Mouse (Mus musculus): ENCODE data around the gene Ube2v1. TPM values are rescaled to one million over a fixed set of nuclear protein-coding genes. Genes with fewer than 3 reads are reported as not detected.
"Not testable (repeated sequence)": the region's sequence is repeated elsewhere in the genome, so short reads cannot be mapped to it uniquely, and the experiment has no call there.

The Ube2v1 gene
- polyA plus RNA-seq, 1 experiment: 314 TPM

GRCm38 (mm10) chr2:167656629-167657478 lies 25.0 kb upstream of the Ube2v1 start:
- no peak for TF ChIP-seq GATA1 (IDR thresholded peaks at IDR 0.05; ENCODE audit: borderline replicate concordance, low read length)
- peak; percentile 42; the same call in 1 of the 2 replicates for TF ChIP-seq FLI1 (IDR thresholded peaks at IDR 0.05; ENCODE audit: low read length)
- H3K27me3 ChIP-seq (replicated peaks): no peaks in the 10 kb centered on the region
- no peaks in the 10 kb centered on the region for H3K9me3 ChIP-seq
- peak overlapping the region; percentile 92 for H3K4me3 ChIP-seq (replicated peaks)
- H3K36me3 ChIP-seq (replicated peaks; ENCODE audit: low read length): peaks cover 64% of the 10 kb centered on the region
- peaks cover 95% of the 10 kb centered on the region for H3K4me1 ChIP-seq

- Histone ChIP-seq H3K4me1 (peaks cover 97% of the 10 kb centered on the region), H3K27me3 (replicated peaks) (no peaks in the 10 kb centered on the region), H3K9me3 (no peaks in the 10 kb centered on the region), H3K4me3 (replicated peaks) (peak overlapping the region; percentile 23), H3K36me3 (replicated peaks; ENCODE audit: low read length) (peaks cover 82% of the 10 kb centered on the region)
- TF ChIP-seq GATA1 (IDR thresholded peaks at IDR 0.05; ENCODE audit: borderline replicate concordance, low read length) (no peak), FLI1 (IDR thresholded peaks at IDR 0.05; ENCODE audit: low read length) (no peak)
Observed at GRCm38 (mm10) chr2:167654911-167655600, 23.2 kb upstream of the Ube2v1 start.

GRCm38 (mm10) chr2:167652694-167653093 lies 20.8 kb upstream of the Ube2v1 start:
- peak overlapping the region; percentile 31 for H3K4me3 ChIP-seq (replicated peaks)
- no peaks in the 10 kb centered on the region for H3K27me3 ChIP-seq (replicated peaks)
- no peaks in the 10 kb centered on the region for H3K9me3 ChIP-seq
- H3K4me1 ChIP-seq: peaks cover 93% of the 10 kb centered on the region
- peaks cover 82% of the 10 kb centered on the region for H3K36me3 ChIP-seq (replicated peaks; ENCODE audit: low read length)
- TF ChIP-seq GATA1 (IDR thresholded peaks at IDR 0.05; ENCODE audit: borderline replicate concordance, low read length): no peak

- Histone ChIP-seq H3K4me3 (replicated peaks) (peak overlapping the region; percentile 26), H3K4me1 (peaks cover 90% of the 10 kb centered on the region), H3K36me3 (replicated peaks; ENCODE audit: low read length) (peaks cover 89% of the 10 kb centered on the region), H3K27me3 (replicated peaks) (no peaks in the 10 kb centered on the region), H3K9me3 (no peaks in the 10 kb centered on the region)
- TF ChIP-seq GATA1 (IDR thresholded peaks at IDR 0.05; ENCODE audit: borderline replicate concordance, low read length): no peak
- TF ChIP-seq FLI1 (IDR thresholded peaks at IDR 0.05; ENCODE audit: low read length): no peak
Observed at GRCm38 (mm10) chr2:167651622-167652021, 19.7 kb upstream of the Ube2v1 start.

GRCm38 (mm10) chr2:167649290-167650032 lies 17.6 kb upstream of the Ube2v1 start:
- TF ChIP-seq FLI1 (IDR thresholded peaks at IDR 0.05; ENCODE audit: low read length) (no peak), GATA1 (IDR thresholded peaks at IDR 0.05; ENCODE audit: borderline replicate concordance, low read length) (no peak)
- no peaks in the 10 kb centered on the region for H3K9me3 ChIP-seq

GRCm38 (mm10) chr2:167646411-167646810 lies 14.5 kb upstream of the Ube2v1 start:
- no peak overlapping the region for H3K4me3 ChIP-seq (replicated peaks)
- peaks cover 63% of the 10 kb centered on the region for H3K4me1 ChIP-seq
- TF ChIP-seq FLI1 (IDR thresholded peaks at IDR 0.05; ENCODE audit: low read length) (no peak), GATA1 (IDR thresholded peaks at IDR 0.05; ENCODE audit: borderline replicate concordance, low read length) (no peak)
- no peaks in the 10 kb centered on the region for H3K27me3 ChIP-seq (replicated peaks)
- peaks cover 92% of the 10 kb centered on the region for H3K36me3 ChIP-seq (replicated peaks; ENCODE audit: low read length)
- H3K9me3 ChIP-seq: no peaks in the 10 kb centered on the region

More at GRCm38 (mm10) chr2:167649290-167650032, 17.6 kb upstream of the Ube2v1 start:
- peaks cover 84% of the 10 kb centered on the region for H3K4me1 ChIP-seq
- no peaks in the 10 kb centered on the region for H3K27me3 ChIP-seq (replicated peaks)
- H3K4me3 ChIP-seq (replicated peaks): peak overlapping the region; percentile 29
- peaks cover 99% of the 10 kb centered on the region for H3K36me3 ChIP-seq (replicated peaks; ENCODE audit: low read length)

- H3K9me3 ChIP-seq; H3K4me3 ChIP-seq (replicated peaks); H3K27me3 ChIP-seq (replicated peaks): not testable (repeated sequence)
- peaks cover 74% of the 10 kb centered on the region for H3K36me3 ChIP-seq (replicated peaks; ENCODE audit: low read length)
- H3K4me1 ChIP-seq: peaks cover 64% of the 10 kb centered on the region
Observed at GRCm38 (mm10) chr2:167643356-167644052, 11.6 kb upstream of the Ube2v1 start.

GRCm38 (mm10) chr2:167642164-167642563 lies 10.3 kb upstream of the Ube2v1 start:
- peaks cover 62% of the 10 kb centered on the region for H3K36me3 ChIP-seq (replicated peaks; ENCODE audit: low read length)
- H3K27me3 ChIP-seq (replicated peaks): no peaks in the 10 kb centered on the region
- H3K4me3 ChIP-seq (replicated peaks): no peak overlapping the region
- peaks cover 68% of the 10 kb centered on the region for H3K4me1 ChIP-seq
- no peak for TF ChIP-seq FLI1 (IDR thresholded peaks at IDR 0.05; ENCODE audit: low read length)
- TF ChIP-seq GATA1 (IDR thresholded peaks at IDR 0.05; ENCODE audit: borderline replicate concordance, low read length): no peak
- H3K9me3 ChIP-seq: no peaks in the 10 kb centered on the region

GRCm38 (mm10) chr2:167641337-167641736 lies 9.4 kb upstream of the Ube2v1 start:
- Histone ChIP-seq H3K9me3 (no peaks in the 10 kb centered on the region), H3K27me3 (replicated peaks) (no peaks in the 10 kb centered on the region), H3K4me3 (replicated peaks) (peak overlapping the region; percentile 74), H3K36me3 (replicated peaks; ENCODE audit: low read length) (peaks cover 54% of the 10 kb centered on the region), H3K4me1 (peaks cover 65% of the 10 kb centered on the region)
- TF ChIP-seq GATA1 (IDR thresholded peaks at IDR 0.05; ENCODE audit: borderline replicate concordance, low read length) (no peak), FLI1 (IDR thresholded peaks at IDR 0.05; ENCODE audit: low read length) (no peak)

All from megakaryocyte, embryonic 14.5 days (primary cell).